Mouse (Mus musculus) myocyte (in vitro differentiated cells): Measurements from ENCODE around the gene E430018J23Rik.

ENCODE experiments used
- E2F4 ChIP-seq: IDR thresholded peaks from one replicate; pipeline ENCODE4 v1.6.1; 2011; ENCODE audit warnings: mild to moderate bottlenecking, control low read depth, moderate library complexity; ENCODE audit not compliant: insufficient read depth
- MYOD1 ChIP-seq, 3 experiments: IDR thresholded peaks; one replicate each; pipeline ENCODE4 v1.6.1; 2011; ENCODE audit warnings: control low read depth in 2 of 3, low read depth in 2 of 3, mild to moderate bottlenecking in 2 of 3, moderate library complexity in 1 of 3; ENCODE audit not compliant: insufficient read length in 2 of 3, control insufficient read depth in 1 of 3
- MYOG ChIP-seq, 3 experiments: IDR thresholded peaks; one replicate each; pipeline ENCODE4 v1.6.1; 2011; ENCODE audit warnings: control low read depth in 2 of 3, low read depth in 2 of 3, mild to moderate bottlenecking in 2 of 3; ENCODE audit not compliant: insufficient read length in 2 of 3, control insufficient read depth in 1 of 3, insufficient read depth in 1 of 3
- POLR2A ChIP-seq: IDR thresholded peaks from one replicate; pipeline ENCODE4 v1.6.1; 2011; ENCODE audit warnings: low read depth, mild to moderate bottlenecking, control low read depth, moderate library complexity; ENCODE audit not compliant: insufficient read length
- POLR2AphosphoS2 ChIP-seq: IDR thresholded peaks from one replicate; pipeline ENCODE4 v1.6.1; 2011; ENCODE audit warnings: low read depth, control low read depth; ENCODE audit not compliant: insufficient read length
- TCF12 ChIP-seq: IDR thresholded peaks from one replicate; pipeline ENCODE4 v1.6.1; 2011; ENCODE audit warnings: mild to moderate bottlenecking, control low read depth; ENCODE audit not compliant: poor library complexity, insufficient read depth, severe bottlenecking

- no peak for TF ChIP-seq TCF12
- peak; percentile 51 for TF ChIP-seq POLR2AphosphoS2
- TF ChIP-seq POLR2A, result no peak
- no peak for TF ChIP-seq E2F4
- TF ChIP-seq MYOG (IDR thresholded peaks at IDR 0.05; ENCODE audit: control insufficient read depth in 1 of 3, insufficient read depth in 1 of 3, insufficient read length in 2 of 3, low read depth in 2 of 3), result no peak
- TF ChIP-seq MYOD1 (IDR thresholded peaks at IDR 0.05; ENCODE audit: control insufficient read depth in 1 of 3, insufficient read length in 2 of 3, low read depth in 2 of 3), result no peak
Measured at GRCm38 (mm10) chr7:127341356-127341755, 52.1 kb downstream of the E430018J23Rik start.
